Comparison of ENCODE assay signal across 8 mouse cellular contexts in the genomic region with DNA sequence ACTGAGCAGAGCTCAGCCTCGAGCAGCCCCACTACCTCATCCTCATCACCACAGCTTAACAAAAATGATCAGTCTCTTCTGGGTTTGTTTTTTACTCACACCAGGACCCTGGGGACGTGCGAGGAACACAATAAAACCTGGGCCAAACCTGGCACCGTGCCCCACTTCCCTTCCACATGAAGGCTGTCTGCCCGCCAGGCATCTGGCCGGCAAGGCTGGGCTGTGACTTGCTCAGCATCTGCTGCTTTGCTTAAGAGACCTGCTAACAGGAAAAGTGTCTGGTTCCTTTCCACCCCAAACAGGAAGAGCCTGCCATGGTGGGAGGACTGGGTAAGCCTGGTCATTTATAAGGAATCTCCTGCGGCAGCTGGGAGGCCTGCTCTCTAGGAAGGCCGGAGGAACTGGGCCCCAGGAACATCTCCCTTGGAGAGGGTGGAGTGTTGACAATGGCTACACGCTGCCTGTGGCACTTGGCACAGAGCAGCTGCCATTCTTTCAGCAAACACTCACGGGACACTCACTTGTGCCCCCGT. TPM values are rescaled to one million over a fixed set of nuclear protein-coding genes. Genes with fewer than 3 reads are reported as not detected.
DNase-seq lines count a peak whose midpoint lies in the region; ATAC-seq and TF ChIP-seq lines count a peak whose summit lies in the region.

No protein-coding gene starts in this region.

- no peak overlapping the region for H3K4me2 ChIP-seq in kidney, postnatal 0 days (ENCODE audit: low read length)
- no peak overlapping the region for H3K4me2 ChIP-seq in stomach, embryonic 15.5 days

- 10% methylated on average over 11 of the region's 11 CpGs for WGBS in heart, adult 2 months
- WGBS in kidney, postnatal 0 days, result 54% methylated on average over 11 of the region's 11 CpGs
- 55% methylated on average over 11 of the region's 11 CpGs for WGBS in stomach, embryonic 15.5 days

- H3K4me1 ChIP-seq in heart, adult 2 months (ENCODE audit: control insufficient read depth, insufficient read depth, low read length), result peaks cover 19% of the 10 kb centered on the region
- peaks cover 5% of the 10 kb centered on the region; the same call in 1 of the 2 replicates for H3K4me1 ChIP-seq in kidney, postnatal 0 days (replicated peaks; ENCODE audit: insufficient read depth, low read length)
- H3K4me1 ChIP-seq in stomach, embryonic 15.5 days, result peaks cover 3% of the 10 kb centered on the region

- DNase-seq in cerebellum, adult 11-12 months, result peak; percentile 62
- no peak for DNase-seq in cerebellum, adult 8-10 months
- DNase-seq in right cerebral cortex, postnatal 14 days, result peak; percentile 70
- no peak for DNase-seq in right cerebral cortex, postnatal 36 days (ENCODE audit: low spot score in 2 of 2)
- DNase-seq in heart, adult 2 months, result peak; percentile 84 to 89
- DNase-seq in kidney, postnatal 0 days (ENCODE audit: low spot score), result peak; percentile 54
- no peak for DNase-seq in spleen, postnatal 36 days (ENCODE audit: low spot score in 2 of 2)

- peak; percentile 94 for TF ChIP-seq EP300 in heart, adult 2 months (IDR thresholded peaks at IDR 0.05; ENCODE audit: insufficient read depth, low read depth, low read length)

- peaks cover 3% of the 10 kb centered on the region; the same call in 1 of the 2 replicates for H3K79me2 ChIP-seq in heart, adult 2 months (replicated peaks; ENCODE audit: control insufficient read depth, insufficient read depth, low read length)

- peaks cover 4% of the 10 kb centered on the region; the same call in 1 of the 2 replicates for H3K36me3 ChIP-seq in heart, adult 2 months (ENCODE audit: control insufficient read depth, insufficient read depth, low read length)
- H3K36me3 ChIP-seq in kidney, postnatal 0 days (ENCODE audit: insufficient read depth, low read length), result no peaks in the 10 kb centered on the region
- no peaks in the 10 kb centered on the region for H3K36me3 ChIP-seq in stomach, embryonic 15.5 days

- no peaks in the 10 kb centered on the region for H3K9me3 ChIP-seq in kidney, postnatal 0 days (replicated peaks; ENCODE audit: low read length)
- H3K9me3 ChIP-seq in stomach, embryonic 15.5 days, result no peaks in the 10 kb centered on the region

- H3K27ac ChIP-seq in heart, adult 2 months, result peak overlapping the region; percentile 72
- peak overlapping the region; percentile 54; the same call in 1 of the 2 replicates for H3K27ac ChIP-seq in kidney, postnatal 0 days
- H3K27ac ChIP-seq in stomach, embryonic 15.5 days, result no peak overlapping the region

- TF ChIP-seq CTCF in heart, adult 2 months (IDR thresholded peaks at IDR 0.05), result no peak
- TF ChIP-seq CTCF in kidney, postnatal 0 days (IDR thresholded peaks at IDR 0.05; ENCODE audit: low read depth), result no peak

- intact Hi-C loops in heart, adult 2 months (cut with DNase I), result loop anchor here (1.0 to 5.0 kb wide), 2 partner anchors 26 to 515 kb away; partner anchors contain the start of gene Slfn5

- H3K9ac ChIP-seq in heart, adult 2 months (ENCODE audit: low read depth, low read length), result no peak overlapping the region
- H3K9ac ChIP-seq in kidney, postnatal 0 days (ENCODE audit: low read depth, low read length), result no peak overlapping the region
- no peak overlapping the region for H3K9ac ChIP-seq in stomach, embryonic 15.5 days

- TF ChIP-seq POLR2A in heart, adult 2 months (IDR thresholded peaks at IDR 0.05; ENCODE audit: insufficient read depth, low read depth, low read length), result peak; percentile 22; the same call in 1 of the 2 replicates

- ATAC-seq in kidney, postnatal 0 days (replicated peaks; ENCODE audit: low FRiP score, low read depth), result 0 out of 2 replicates have a peak, but pooled peaks have one; percentile 37
- peak; percentile 40; the same call in 1 of the 2 replicates for ATAC-seq in stomach, embryonic 15.5 days (ENCODE audit: insufficient read depth, low FRiP score, low read depth)

- no peaks in the 10 kb centered on the region for H3K27me3 ChIP-seq in heart, adult 2 months (ENCODE audit: control insufficient read depth, insufficient read depth, low read length)
- H3K27me3 ChIP-seq in kidney, postnatal 0 days (ENCODE audit: insufficient read depth, low read length), result peaks cover 3% of the 10 kb centered on the region; the same call in 1 of the 2 replicates
- peaks cover 14% of the 10 kb centered on the region for H3K27me3 ChIP-seq in stomach, embryonic 15.5 days (replicated peaks)

- H3K4me3 ChIP-seq in heart, adult 2 months, result no peak overlapping the region
- no peak overlapping the region for H3K4me3 ChIP-seq in kidney, postnatal 0 days (replicated peaks; ENCODE audit: low read depth, low read length)
- H3K4me3 ChIP-seq in stomach, embryonic 15.5 days (replicated peaks), result no peak overlapping the region

RNA-seq across cellular contexts. Expression of gene Mmp28, which starts 4.3 kb away (rescaled TPM):
- 1 to 10 TPM; 4.7 to 4.9 TPM for total RNA-seq in heart, adult 2 months (2021)
- polyA plus RNA-seq in heart, adult 2 months (2012; rRNA removed), result 3.3 and 4.4 TPM in 2 replicates
- polyA plus RNA-seq in kidney, postnatal 0 days (2015; fragmentation: Nextera tagmentation; extraction: Ambion mirVana), result 1.9 and 2.2 TPM in 2 replicates
- 2.4 and 3.1 TPM in 2 replicates for polyA plus RNA-seq in stomach, embryonic 15.5 days (2015; fragmentation: Nextera tagmentation; extraction: Ambion mirVana)

RNA-seq across cellular contexts. Expression of gene Taf15, which starts 5.7 kb away (rescaled TPM):
- 10 to 100 TPM; 34.2 to 39.6 TPM for total RNA-seq in heart, adult 2 months (2021)
- polyA plus RNA-seq in heart, adult 2 months (2012; rRNA removed), result 9.1 and 15.2 TPM in 2 replicates
- polyA plus RNA-seq in kidney, postnatal 0 days (2015; fragmentation: Nextera tagmentation; extraction: Ambion mirVana), result 5.7 and 6.7 TPM in 2 replicates
- 13.4 and 14.9 TPM in 2 replicates for polyA plus RNA-seq in stomach, embryonic 15.5 days (2015; fragmentation: Nextera tagmentation; extraction: Ambion mirVana)

RNA-seq across cellular contexts. Expression of gene 1700020L24Rik, which starts 29.7 kb away (rescaled TPM):
- total RNA-seq in heart, adult 2 months (2021), result not detected
- 0.27 TPM in 1 of 2 replicates, not detected in the other for polyA plus RNA-seq in heart, adult 2 months (2012; rRNA removed)
- polyA plus RNA-seq in kidney, postnatal 0 days (2015; fragmentation: Nextera tagmentation; extraction: Ambion mirVana), result 0.22 TPM in 1 of 2 replicates, not detected in the other
- polyA plus RNA-seq in stomach, embryonic 15.5 days (2015; fragmentation: Nextera tagmentation; extraction: Ambion mirVana), result 0.72 and 1.1 TPM in 2 replicates

RNA-seq across cellular contexts. Expression of gene Gas2l2, which starts 37.9 kb away (rescaled TPM):
- not detected for total RNA-seq in heart, adult 2 months (2021)
- 0.10 TPM in 1 of 2 replicates, not detected in the other for polyA plus RNA-seq in heart, adult 2 months (2012; rRNA removed)
- polyA plus RNA-seq in kidney, postnatal 0 days (2015; fragmentation: Nextera tagmentation; extraction: Ambion mirVana), result not detected in 2 replicates
- 0.08 TPM in 1 of 2 replicates, not detected in the other for polyA plus RNA-seq in stomach, embryonic 15.5 days (2015; fragmentation: Nextera tagmentation; extraction: Ambion mirVana)

RNA-seq across cellular contexts. Expression of gene Heatr9, which starts 54.8 kb away (rescaled TPM):
- total RNA-seq in heart, adult 2 months (2021), result not detected
- not detected in 2 replicates for polyA plus RNA-seq in heart, adult 2 months (2012; rRNA removed)
- not detected in 2 replicates for polyA plus RNA-seq in kidney, postnatal 0 days (2015; fragmentation: Nextera tagmentation; extraction: Ambion mirVana)
- polyA plus RNA-seq in stomach, embryonic 15.5 days (2015; fragmentation: Nextera tagmentation; extraction: Ambion mirVana), result not detected in 2 replicates

Comparison
In these comparisons a context has a peak if more than half of its experiments do, and no peak if none do; other contexts are left out.
1. DNase-seq: peak in cerebellum, adult 11-12 months (single experiment), right cerebral cortex, postnatal 14 days (single experiment), heart, adult 2 months (2 of 2) and kidney, postnatal 0 days (single experiment); none in cerebellum, adult 8-10 months (single experiment), right cerebral cortex, postnatal 36 days (0 of 2) and spleen, postnatal 36 days (0 of 2).